7 mouse cellular contexts compared by ENCODE assay signal in genomic region chr16:17760657-17761056, GRCm38 (mm10). TPM values are rescaled to one million over a fixed set of nuclear protein-coding genes. Genes with fewer than 3 reads are reported as not detected.
A peak's percentile ranks its signal among the peaks of the same experiment; 100 is the strongest.
DNase-seq lines count a peak whose midpoint lies in the region; ATAC-seq and TF ChIP-seq lines count a peak whose summit lies in the region.

No protein-coding gene starts in this region.

- H3K4me2 ChIP-seq in kidney, embryonic 16.5 days (replicated peaks; ENCODE audit: low read depth, low read length) = peak overlapping the region; percentile 92

- TF ChIP-seq RAD21 in MEL (IDR thresholded peaks at IDR 0.05; ENCODE audit: low read depth, low read length) = peak; percentile 50

- TF ChIP-seq POLR2A in MEL (IDR thresholded peaks at IDR 0.05; ENCODE audit: control insufficient read depth in 1 of 2, insufficient read depth in 1 of 2, low read depth in 1 of 2, low read length in 2 of 2, poor library complexity in 1 of 2) = peak in 1 of 2 experiments; percentile 47; a peak in 2 of 4 replicates

- peak overlapping the region; percentile 75 to 86 for H3K4me3 ChIP-seq in MEL (ENCODE audit: control insufficient read depth in 1 of 2, insufficient read depth in 1 of 2, low read depth in 2 of 2, low read length in 2 of 2)
- H3K4me3 ChIP-seq in kidney, embryonic 16.5 days (ENCODE audit: low read length) = peak overlapping the region; percentile 64

- H3K9me3 ChIP-seq in MEL (replicated peaks; ENCODE audit: insufficient read depth, low read length) = no peaks in the 10 kb centered on the region
- no peaks in the 10 kb centered on the region for H3K9me3 ChIP-seq in kidney, embryonic 16.5 days (ENCODE audit: low read length)

- TF ChIP-seq EP300 in MEL (IDR thresholded peaks at IDR 0.05; ENCODE audit: low read depth in 1 of 2, low read length in 2 of 2) = no peak

- 41% methylated on average over 8 of the region's 8 CpGs for WGBS in kidney, embryonic 16.5 days

- TF ChIP-seq CTCF in MEL (IDR thresholded peaks at IDR 0.05 in 2 of 3, conservative IDR thresholded peaks at IDR 0.05 in 1 of 3; ENCODE audit: control insufficient read depth in 1 of 3, insufficient read depth in 1 of 3, low read depth in 2 of 3, low read length in 3 of 3, poor library complexity in 1 of 3, severe bottlenecking in 1 of 3) = peak; percentile 88 to 92 (median 90)

- no peaks in the 10 kb centered on the region for H3K27me3 ChIP-seq in MEL (ENCODE audit: control insufficient read depth in 1 of 2, insufficient read depth in 2 of 2, low read length in 2 of 2)
- no peaks in the 10 kb centered on the region for H3K27me3 ChIP-seq in kidney, embryonic 16.5 days (ENCODE audit: insufficient read depth, low read length)

- H3K9ac ChIP-seq in MEL (ENCODE audit: control insufficient read depth, low read depth, low read length, poor library complexity, severe bottlenecking) = peak overlapping the region; percentile 80
- H3K9ac ChIP-seq in kidney, embryonic 16.5 days (replicated peaks; ENCODE audit: low read length) = no peak overlapping the region

- H3K4me1 ChIP-seq in MEL (ENCODE audit: control insufficient read depth in 1 of 2, insufficient read depth in 2 of 2, low read length in 2 of 2) = peaks cover 19 to 33% of the 10 kb centered on the region in 2 experiments
- H3K4me1 ChIP-seq in kidney, embryonic 16.5 days (ENCODE audit: insufficient read depth, low read length) = peaks cover 19% of the 10 kb centered on the region

- peak overlapping the region; percentile 93 for H3K27ac ChIP-seq in MEL (ENCODE audit: control insufficient read depth, low read depth, low read length)
- no peak overlapping the region for H3K27ac ChIP-seq in kidney, embryonic 16.5 days (ENCODE audit: low read length)

- ATAC-seq in common myeloid progenitor, adult 5-6 weeks (replicated peaks; ENCODE audit: low read depth, poor library complexity, severe bottlenecking) = peak; percentile 50
- no peak for ATAC-seq in kidney, embryonic 16.5 days (ENCODE audit: low FRiP score, low TSS enrichment)

- H3K36me3 ChIP-seq in MEL (ENCODE audit: control insufficient read depth in 1 of 2, insufficient read depth in 2 of 2, low read length in 2 of 2) = peaks cover 13 to 42% of the 10 kb centered on the region in 2 experiments
- H3K36me3 ChIP-seq in kidney, embryonic 16.5 days (ENCODE audit: insufficient read depth, low read length) = 0 out of 2 replicates have a peak, but pooled peaks cover 4% of the 10 kb centered on the region

- H3K79me2 ChIP-seq in MEL (ENCODE audit: control insufficient read depth, insufficient read depth, low read length, poor library complexity) = peaks cover 34% of the 10 kb centered on the region

- peak; percentile 46 to 50 for DNase-seq in B cell, adult 2 months
- DNase-seq in MEL (ENCODE audit: low read depth, low spot score) = peak; percentile 93
- peak; percentile 5 to 13 for DNase-seq in heart, adult 9 months (ENCODE audit: low spot score in 2 of 2)
- DNase-seq in lung, postnatal 36 days = peak; percentile 60
- peak; percentile 29 to 71 for DNase-seq in spleen, postnatal 10 days (ENCODE audit: low spot score in 2 of 2)

TF ChIP-seq in MEL, 35 proteins besides CTCF, POLR2A, EP300 and RAD21:
- no peak; the same call in 1 of the 2 replicates for TF ChIP-seq MYC (IDR thresholded peaks at IDR 0.05; ENCODE audit: low read depth, low read length)
- TF ChIP-seq ZNF384 (IDR thresholded peaks at IDR 0.05; ENCODE audit: low read depth, low read length) = no peak
- 0 out of 2 replicates have a peak, but pooled peaks have one; percentile 92 for TF ChIP-seq CHD1 (IDR thresholded peaks at IDR 0.05; ENCODE audit: low read depth, low read length)
- no peak; the same call in 1 of the 2 replicates for TF ChIP-seq USF1 (IDR thresholded peaks at IDR 0.05; ENCODE audit: low read depth, low read length)
- 0 out of 2 replicates have a peak, but pooled peaks have one; percentile 15 for TF ChIP-seq MAX (IDR thresholded peaks at IDR 0.05; ENCODE audit: low read length)
- TF ChIP-seq POLR2AphosphoS2 (IDR thresholded peaks at IDR 0.05; ENCODE audit: low read length) = no peak
- TF ChIP-seq TAL1 (IDR thresholded peaks at IDR 0.05; ENCODE audit: low read length) = no peak
- 0 out of 2 replicates have a peak, but pooled peaks have one; percentile 33 for TF ChIP-seq TCF12 (IDR thresholded peaks at IDR 0.05; ENCODE audit: low read depth, low read length)
- peak; percentile 43; the same call in 1 of the 2 replicates for TF ChIP-seq ZC3H11A (IDR thresholded peaks at IDR 0.05; ENCODE audit: low read depth, low read length)
- peak; percentile 34; the same call in 1 of the 2 replicates for TF ChIP-seq NRF1 (IDR thresholded peaks at IDR 0.05; ENCODE audit: insufficient read depth, low read depth, low read length, poor library complexity, severe bottlenecking)
- TF ChIP-seq RCOR1 (IDR thresholded peaks at IDR 0.05; ENCODE audit: low read depth, low read length) = no peak
- TF ChIP-seq USF2 (IDR thresholded peaks at IDR 0.05; ENCODE audit: borderline replicate concordance in 1 of 2, insufficient read depth in 1 of 2, low read depth in 1 of 2, low read length in 2 of 2) = no peak
- no peak; the same call in 1 of the 2 replicates for TF ChIP-seq KAT2A (conservative IDR thresholded peaks at IDR 0.05; ENCODE audit: low read depth, low read length)
- TF ChIP-seq NELFE (IDR thresholded peaks at IDR 0.05; ENCODE audit: low read depth, low read length) = peak; percentile 39; the same call in 1 of the 2 replicates
- TF ChIP-seq E2F4 (IDR thresholded peaks at IDR 0.05; ENCODE audit: borderline replicate concordance, low read depth, low read length) = no peak
- 0 out of 2 replicates have a peak, but pooled peaks have one; percentile 35 for TF ChIP-seq ZMIZ1 (IDR thresholded peaks at IDR 0.05; ENCODE audit: low read depth, low read length)
- peak; percentile 82 for TF ChIP-seq ELF1 (IDR thresholded peaks at IDR 0.05; ENCODE audit: low read depth, low read length)
- peak; percentile 30; the same call in 1 of the 2 replicates for TF ChIP-seq TBP (IDR thresholded peaks at IDR 0.05; ENCODE audit: low read depth, low read length)
- no peak for TF ChIP-seq CHD2 (IDR thresholded peaks at IDR 0.05; ENCODE audit: low read length)
- TF ChIP-seq ETS1 (IDR thresholded peaks at IDR 0.05; ENCODE audit: low read depth, low read length) = no peak
- no peak for TF ChIP-seq GATA1 (IDR thresholded peaks at IDR 0.05; ENCODE audit: low read depth, low read length)
- TF ChIP-seq GABPA (IDR thresholded peaks at IDR 0.05; ENCODE audit: low read depth, low read length) = no peak
- TF ChIP-seq MXI1 (IDR thresholded peaks at IDR 0.05; ENCODE audit: low read depth, low read length) = peak; percentile 58
- no peak for TF ChIP-seq ZKSCAN1 (IDR thresholded peaks at IDR 0.05; ENCODE audit: low read depth, low read length)
- TF ChIP-seq HCFC1 (IDR thresholded peaks at IDR 0.05; ENCODE audit: low read depth, low read length) = peak; percentile 64
- no peak for TF ChIP-seq UBTF (IDR thresholded peaks at IDR 0.05; ENCODE audit: borderline replicate concordance, insufficient read depth, low read depth, low read length)
- TF ChIP-seq MAFK (IDR thresholded peaks at IDR 0.05; ENCODE audit: borderline replicate concordance, low read depth, low read length) = no peak; the same call in 1 of the 2 replicates
- no peak for TF ChIP-seq MEF2A (IDR thresholded peaks at IDR 0.05; ENCODE audit: extremely low read depth, insufficient replicate concordance, low read depth, low read length, poor library complexity, severe bottlenecking)
- TF ChIP-seq MAZ (IDR thresholded peaks at IDR 0.05; ENCODE audit: low read depth, low read length) = peak; percentile 76; the same call in 1 of the 2 replicates
- 0 out of 2 replicates have a peak, but pooled peaks have one; percentile 35 for TF ChIP-seq BHLHE40 (IDR thresholded peaks at IDR 0.05; ENCODE audit: borderline replicate concordance, low read depth, low read length)
- TF ChIP-seq POLR2AphosphoS5 (IDR thresholded peaks at IDR 0.05; ENCODE audit: borderline replicate concordance, low read depth, low read length) = no peak
- peak; percentile 75 for TF ChIP-seq SMC3 (IDR thresholded peaks at IDR 0.05; ENCODE audit: low read depth, low read length)
- no peak for TF ChIP-seq MYB (IDR thresholded peaks at IDR 0.05; ENCODE audit: low read depth, low read length)
- peak; percentile 68; the same call in 1 of the 2 replicates for TF ChIP-seq SIN3A (IDR thresholded peaks at IDR 0.05; ENCODE audit: low read length)
- peak; percentile 49; the same call in 1 of the 2 replicates for TF ChIP-seq JUND (IDR thresholded peaks at IDR 0.05; ENCODE audit: low read depth, low read length)

RNA-seq across cellular contexts. Expression of gene Klhl22, which starts 1.2 kb away (rescaled TPM):
- total RNA-seq in MEL (2012; rRNA removed) = 93.6 and 97.0 TPM in 2 replicates
- 100 to 1,000 TPM in 1 of 2 experiments, 10 to 100 TPM in 1; 82.4 to 191 TPM for polyA plus RNA-seq in MEL (2012; ENCODE audit: insufficient read depth in 1 of 2, insufficient read length in 2 of 2, low read depth in 1 of 2, low replicate concordance in 2 of 2, missing spikeins in 1 of 2)
- total RNA-seq in common myeloid progenitor, adult 5-6 weeks (2017) = 27.0 and 33.2 TPM in 2 replicates
- 69.8 and 72.0 TPM in 2 replicates for polyA plus RNA-seq in kidney, embryonic 16.5 days (2015; fragmentation: Nextera tagmentation; extraction: Ambion mirVana)

RNA-seq across cellular contexts. Expression of gene Med15, which starts 28.0 kb away (rescaled TPM):
- total RNA-seq in MEL (2012; rRNA removed) = 25.9 and 27.6 TPM in 2 replicates
- polyA plus RNA-seq in MEL (2012; ENCODE audit: insufficient read depth in 1 of 2, insufficient read length in 2 of 2, low read depth in 1 of 2, low replicate concordance in 2 of 2, missing spikeins in 1 of 2) = 10 to 100 TPM in 1 of 2 experiments, not detected in 1; 62.0 TPM
- 21.4 and 30.8 TPM in 2 replicates for total RNA-seq in common myeloid progenitor, adult 5-6 weeks (2017)
- 44.1 and 56.1 TPM in 2 replicates for polyA plus RNA-seq in kidney, embryonic 16.5 days (2015; fragmentation: Nextera tagmentation; extraction: Ambion mirVana)

RNA-seq across cellular contexts. Expression of gene Scarf2, which starts 36.4 kb away (rescaled TPM):
- total RNA-seq in MEL (2012; rRNA removed) = 0.62 TPM in 2 replicates
- polyA plus RNA-seq in MEL (2012; ENCODE audit: insufficient read depth in 1 of 2, insufficient read length in 2 of 2, low read depth in 1 of 2, low replicate concordance in 2 of 2, missing spikeins in 1 of 2) = 1 to 10 TPM in 1 of 2 experiments, not detected in 1; 1.2 TPM
- not detected in 2 replicates for total RNA-seq in common myeloid progenitor, adult 5-6 weeks (2017)
- 8.1 and 8.9 TPM in 2 replicates for polyA plus RNA-seq in kidney, embryonic 16.5 days (2015; fragmentation: Nextera tagmentation; extraction: Ambion mirVana)

Comparison
In these comparisons a context has a peak if more than half of its experiments do, and no peak if none do; other contexts are left out.
1. DNase-seq: peak in every context shown above with its lines; median percentile 93 in MEL; 60 in lung, postnatal 36 days; 50 in spleen, postnatal 10 days; 48 in B cell, adult 2 months; 9 in heart, adult 9 months.